Mouse (Mus musculus): ENCODE measurements around the gene Fam136a.
A peak's percentile ranks its signal among the peaks of the same experiment; 100 is the strongest.

Fam136a gene

GRCm38 (mm10) chr6:86397257-86397980, 32.0 kb downstream of the Fam136a start:
- DNase-seq (ENCODE audit: low read depth) = peak; percentile 37

- no peak for DNase-seq (ENCODE audit: low read depth)
Observed at GRCm38 (mm10) chr6:86398986-86399385, 33.5 kb downstream of the Fam136a start.

- DNase-seq (ENCODE audit: low read depth) = no peak
Observed at GRCm38 (mm10) chr6:86399995-86400394, 34.5 kb downstream of the Fam136a start.

GRCm38 (mm10) chr6:86400972-86401371, 35.5 kb downstream of the Fam136a start:
- DNase-seq (ENCODE audit: low read depth) = peak; percentile 89

GRCm38 (mm10) chr6:86402681-86403607, 37.5 kb downstream of the Fam136a start:
- peak; percentile 42 for DNase-seq (ENCODE audit: low read depth)

- DNase-seq (ENCODE audit: low read depth) = peak; percentile 94
Observed at GRCm38 (mm10) chr6:86403728-86404099, 38.3 kb downstream of the Fam136a start.

GRCm38 (mm10) chr6:86404100-86404861, 38.8 kb downstream of the Fam136a start, which contains the start of gene Tia1:
TSS of gene Tia1 (plus strand) at chr6:86404219.
- peak; percentile 100 for DNase-seq (ENCODE audit: low read depth)

GRCm38 (mm10) chr6:86404996-86405395, 39.5 kb downstream of the Fam136a start:
- DNase-seq (ENCODE audit: low read depth) = peak; percentile 41

GRCm38 (mm10) chr6:86406306-86406705, 40.9 kb downstream of the Fam136a start:
- DNase-seq (ENCODE audit: low read depth) = no peak

GRCm38 (mm10) chr6:86418711-86419110, 53.3 kb downstream of the Fam136a start:
- DNase-seq (ENCODE audit: low read depth) = no peak

GRCm38 (mm10) chr6:86419239-86419638, 53.8 kb downstream of the Fam136a start:
- DNase-seq (ENCODE audit: low read depth) = no peak

Data from NIH3T3 (cell line).